In genomic region chr3:27984620-27985019, GRCm38 (mm10) we compare ENCODE assay signal across 9 mouse cellular contexts. TPM values are rescaled to one million over a fixed set of nuclear protein-coding genes. Genes with fewer than 3 reads are reported as not detected.
DNase-seq lines count a peak whose midpoint lies in the region; ATAC-seq and TF ChIP-seq lines count a peak whose summit lies in the region.
"Had no signal": no experiment of that assay in that cellular context is flagged by ENCODE, and none has a peak within 500 bp of the region (broad histone marks: within the 10 kb centered on the region; RNA-seq: fewer than 3 reads in every experiment).

No protein-coding gene starts in this region.

- peak overlapping the region; percentile 18; the same call in 1 of the 2 replicates for H3K27ac ChIP-seq in liver, adult 2 months (replicated peaks; ENCODE audit: insufficient read depth, low read depth, low read length)
- H3K27ac ChIP-seq in forebrain, embryonic 16.5 days (ENCODE audit: low read length) = no peak overlapping the region
- H3K27ac ChIP-seq in intestine, postnatal 0 days (ENCODE audit: low read depth, low read length) = peak overlapping the region; percentile 60; the same call in 1 of the 2 replicates
- H3K27ac ChIP-seq in neural tube, embryonic 13.5 days (replicated peaks) = peak overlapping the region; percentile 75

- peak overlapping the region; percentile 18; the same call in 1 of the 2 replicates for H3K9ac ChIP-seq in liver, adult 2 months (ENCODE audit: low read depth, low read length)
- H3K9ac ChIP-seq in forebrain, embryonic 16.5 days (replicated peaks; ENCODE audit: low read depth, low read length) = no peak overlapping the region
- H3K9ac ChIP-seq in intestine, postnatal 0 days (ENCODE audit: low read depth, low read length) = peak overlapping the region; percentile 27
- 0 out of 2 replicates have a peak overlapping the region, but pooled peaks have one; percentile 43 for H3K9ac ChIP-seq in neural tube, embryonic 13.5 days

- no peak for DNase-seq in liver, adult 2 months (ENCODE audit: extremely low read depth, low read depth, low spot score)
- DNase-seq in liver = no peak
- no peak for DNase-seq in retina, embryonic 14.5 days (ENCODE audit: low spot score)
- no peak for DNase-seq in left cerebral cortex, postnatal 10 days (ENCODE audit: extremely low spot score in 1 of 2, low spot score in 2 of 2)
- no peak for DNase-seq in right cerebral cortex, postnatal 25 days

- no peak for TF ChIP-seq CTCF in liver, adult 2 months (IDR thresholded peaks at IDR 0.05; ENCODE audit: low read depth, low read length)
- TF ChIP-seq CTCF in intestine, postnatal 0 days (IDR thresholded peaks at IDR 0.05; ENCODE audit: low read depth) = no peak

- H3K27me3 ChIP-seq in liver, adult 2 months (ENCODE audit: control insufficient read depth, insufficient read depth, low read length) = no peaks in the 10 kb centered on the region
- H3K27me3 ChIP-seq in forebrain, embryonic 16.5 days (replicated peaks; ENCODE audit: control insufficient read depth, insufficient read depth, low read length) = no peaks in the 10 kb centered on the region
- no peaks in the 10 kb centered on the region for H3K27me3 ChIP-seq in intestine, postnatal 0 days (replicated peaks; ENCODE audit: control insufficient read depth, insufficient read depth, low read length)
- no peaks in the 10 kb centered on the region for H3K27me3 ChIP-seq in neural tube, embryonic 13.5 days
- H3K27me3 ChIP-seq: Patski had no signal

- no peak for TF ChIP-seq POLR2A in liver, adult 2 months (IDR thresholded peaks at IDR 0.05; ENCODE audit: extremely low read depth, insufficient read depth, low read length)

- no peaks in the 10 kb centered on the region for H3K9me3 ChIP-seq in forebrain, embryonic 16.5 days (ENCODE audit: control insufficient read depth, low read length)
- H3K9me3 ChIP-seq in intestine, postnatal 0 days (ENCODE audit: control insufficient read depth) = no peaks in the 10 kb centered on the region
- H3K9me3 ChIP-seq in neural tube, embryonic 13.5 days = no peaks in the 10 kb centered on the region

- no peak for ATAC-seq in forebrain, embryonic 16.5 days
- ATAC-seq in intestine, postnatal 0 days = no peak
- ATAC-seq in neural tube, embryonic 13.5 days (ENCODE audit: low read depth) = no peak

- no peaks in the 10 kb centered on the region for H3K36me3 ChIP-seq in liver, adult 2 months (ENCODE audit: control insufficient read depth, insufficient read depth, low read length)
- no peaks in the 10 kb centered on the region for H3K36me3 ChIP-seq in forebrain, embryonic 16.5 days (ENCODE audit: control insufficient read depth, insufficient read depth)
- no peaks in the 10 kb centered on the region for H3K36me3 ChIP-seq in intestine, postnatal 0 days (ENCODE audit: control insufficient read depth, insufficient read depth)
- H3K36me3 ChIP-seq in neural tube, embryonic 13.5 days = no peaks in the 10 kb centered on the region

- H3K4me1 ChIP-seq in liver, adult 2 months (ENCODE audit: control insufficient read depth, insufficient read depth, low read length) = peaks cover 9% of the 10 kb centered on the region
- H3K4me1 ChIP-seq in forebrain, embryonic 16.5 days (replicated peaks; ENCODE audit: control insufficient read depth, insufficient read depth, low read length) = peaks cover 7% of the 10 kb centered on the region; the same call in 1 of the 2 replicates
- H3K4me1 ChIP-seq in intestine, postnatal 0 days (replicated peaks; ENCODE audit: control insufficient read depth, insufficient read depth, low read length) = peaks cover 11% of the 10 kb centered on the region
- H3K4me1 ChIP-seq in neural tube, embryonic 13.5 days (replicated peaks) = peaks cover 31% of the 10 kb centered on the region

- intact Hi-C loops in left cerebral cortex, postnatal 10 days (cut with DNase I) = no loop called here

- peaks cover 10% of the 10 kb centered on the region; the same call in 1 of the 2 replicates for H3K79me2 ChIP-seq in liver, adult 2 months (ENCODE audit: control insufficient read depth, insufficient read depth, low read length)

- peak overlapping the region; percentile 43; the same call in 1 of the 2 replicates for H3K4me2 ChIP-seq in forebrain, embryonic 16.5 days (ENCODE audit: low read length)
- peak overlapping the region; percentile 63 for H3K4me2 ChIP-seq in intestine, postnatal 0 days (replicated peaks; ENCODE audit: low read depth)
- H3K4me2 ChIP-seq in neural tube, embryonic 13.5 days = peak overlapping the region; percentile 47

- WGBS in liver, adult 2 months = 24% methylated on average over 4 of the region's 4 CpGs
- 39% methylated on average over 4 of the region's 4 CpGs for WGBS in forebrain, embryonic 16.5 days
- 36% methylated on average over 4 of the region's 4 CpGs for WGBS in intestine, postnatal 0 days
- 66% methylated on average over 4 of the region's 4 CpGs for WGBS in neural tube, embryonic 13.5 days

- peak overlapping the region; percentile 20 for H3K4me3 ChIP-seq in liver, adult 2 months (ENCODE audit: insufficient read depth, low read depth, low read length)
- H3K4me3 ChIP-seq in forebrain, embryonic 16.5 days (replicated peaks; ENCODE audit: low read length) = peak overlapping the region; percentile 29; the same call in 1 of the 2 replicates
- peak overlapping the region; percentile 52 for H3K4me3 ChIP-seq in intestine, postnatal 0 days (ENCODE audit: low read depth, low read length)
- peak overlapping the region; percentile 28 for H3K4me3 ChIP-seq in neural tube, embryonic 13.5 days

RNA-seq across cellular contexts. Expression of gene Pld1, which starts 46.1 kb away (rescaled TPM):
- 8.4 and 11.3 TPM in 2 replicates for total RNA-seq in liver, adult 2 months (2014; rRNA removed)
- polyA plus RNA-seq in liver, adult 2 months (2012; rRNA removed) = 1.7 and 1.9 TPM in 2 replicates
- 2.3 and 3.8 TPM in 2 replicates for polyA plus RNA-seq in forebrain, embryonic 16.5 days (2015; fragmentation: Nextera tagmentation; extraction: Ambion mirVana)
- polyA plus RNA-seq in intestine, postnatal 0 days (2015; fragmentation: Nextera tagmentation; extraction: Ambion mirVana) = 18.1 and 19.2 TPM in 2 replicates
- 4.5 and 5.6 TPM in 2 replicates for polyA plus RNA-seq in neural tube, embryonic 13.5 days (2015; fragmentation: Nextera tagmentation; extraction: Ambion mirVana)
- total RNA-seq in left cerebral cortex, postnatal 10 days (2021) = 10 to 100 TPM in 1 of 2 experiments, 1 to 10 TPM in 1; 7.1 to 10.8 TPM
